Mouse (Mus musculus): ENCODE results near the gene Ccdc121. TPM values are rescaled to one million over a fixed set of nuclear protein-coding genes. Genes with fewer than 3 reads are reported as not detected.

The Ccdc121 gene
- polyA plus RNA-seq, 1 experiment from 2014 or later, result not detected

- H3K4me3 ChIP-seq (replicated peaks), result no peak overlapping the region
- 0 out of 2 replicates have a peak, but pooled peaks cover under 1% of the 10 kb centered on the region for H3K4me1 ChIP-seq (replicated peaks)
- no peaks in the 10 kb centered on the region for H3K27me3 ChIP-seq
- no peaks in the 10 kb centered on the region for H3K36me3 ChIP-seq (replicated peaks)
- no peaks in the 10 kb centered on the region for H3K9me3 ChIP-seq (replicated peaks)
- 62% methylated on average over 8 of the region's 8 CpGs for WGBS (ENCODE audit: insufficient replicate concordance)
- H3K9ac ChIP-seq, result no peak overlapping the region
- no peak for ATAC-seq (ENCODE audit: insufficient read depth)
- H3K27ac ChIP-seq (replicated peaks), result no peak overlapping the region
- H3K4me2 ChIP-seq, result no peak overlapping the region
Measured at GRCm38 (mm10) chr1:181461484-181461883, 49.8 kb downstream of the Ccdc121 start.

- H3K4me1 ChIP-seq (replicated peaks), result no peaks in the 10 kb centered on the region
- no peak for ATAC-seq (ENCODE audit: insufficient read depth)
- WGBS (ENCODE audit: insufficient replicate concordance), result 48% methylated on average over 2 of the region's 2 CpGs
Measured at GRCm38 (mm10) chr1:181460283-181460682, 51.0 kb downstream of the Ccdc121 start.

More at GRCm38 (mm10) chr1:181460283-181460682, 51.0 kb downstream of the Ccdc121 start:
- Histone ChIP-seq H3K9me3 (replicated peaks) (no peaks in the 10 kb centered on the region), H3K4me3 (replicated peaks) (no peak overlapping the region), H3K27me3 (no peaks in the 10 kb centered on the region), H3K27ac (replicated peaks) (no peak overlapping the region), H3K4me2 (no peak overlapping the region), H3K9ac (no peak overlapping the region), H3K36me3 (replicated peaks) (no peaks in the 10 kb centered on the region)

Other genes starting within 250 kb of the Ccdc121 start
- 0.03 TPM in 1 of 2 replicates, not detected in the other for gene Cnih3, start 158.8 kb downstream of the Ccdc121 start, polyA plus RNA-seq (2015; fragmentation: Nextera tagmentation; extraction: Ambion mirVana)
- 1.9 and 2.4 TPM in 2 replicates for gene Dnah14, start 65.1 kb upstream of the Ccdc121 start, polyA plus RNA-seq (2015; fragmentation: Nextera tagmentation; extraction: Ambion mirVana)